Mouse (Mus musculus) lung, embryonic 16.5 days (tissue): ENCODE data around the gene Ptprs. TPM values are rescaled to one million over a fixed set of nuclear protein-coding genes. Genes with fewer than 3 reads are reported as not detected.

Experiments used
- ATAC-seq: fragments of 200-750 bp; cut with Nextera tagmentation; 2 replicates; pipeline ENCODE4 v1.8.0; 2017; ENCODE audit warnings: low read depth, mild to moderate bottlenecking, moderate library complexity
- H3K27ac ChIP-seq: fragments of 300-500 bp; sonication (generic); 2 replicates; pipeline ENCODE4 v1.5.1; 2014; ENCODE audit warnings: mild to moderate bottlenecking, control low read depth, low read length
- H3K27me3 ChIP-seq: fragments of 300-500 bp; sonication (generic); 2 replicates; pipeline ENCODE4 v1.6.1; 2014; ENCODE audit warnings: low read depth, low read length, mixed read lengths; ENCODE audit not compliant: control insufficient read depth, insufficient read depth
- H3K36me3 ChIP-seq: fragments of 300-500 bp; sonication (generic); 2 replicates; pipeline ENCODE4 v1.6.1; 2014; ENCODE audit warnings: low read length; ENCODE audit not compliant: control insufficient read depth, insufficient read depth
- H3K4me1 ChIP-seq: fragments of 300-500 bp; sonication (generic); replicated peaks from 2 replicates; pipeline ENCODE4 v1.6.1; 2014; ENCODE audit warnings: low read length, mixed read lengths; ENCODE audit not compliant: control insufficient read depth, insufficient read depth
- H3K4me2 ChIP-seq: fragments of 300-500 bp; sonication (generic); 2 replicates; pipeline ENCODE4 v1.6.1; 2014; ENCODE audit warnings: low read depth, low read length, control low read depth
- H3K4me3 ChIP-seq: fragments of 300-500 bp; sonication (generic); 2 replicates; pipeline ENCODE4 v1.5.1; 2014; ENCODE audit warnings: mild to moderate bottlenecking, low read length, control low read depth
- H3K9ac ChIP-seq: fragments of 300-500 bp; sonication (generic); 2 replicates; pipeline ENCODE4 v1.6.1; 2014; ENCODE audit warnings: low read length, control low read depth
- H3K9me3 ChIP-seq: fragments of 300-500 bp; sonication (generic); 2 replicates; pipeline ENCODE4 v1.6.1; 2016; ENCODE audit warnings: low read length; ENCODE audit not compliant: control insufficient read depth
- WGBS: fragments of 180-500 bp; shearing (Covaris S2); extraction: QIAGEN DNeasy Blood & Tissue Kit; methylation state at CpG from one replicate; pipeline ENCODE4 v1.1.7; 2014; 5-methylcytosine and 5-hydroxymethylcytosine counted together
- polyA plus RNA-seq: library from polyadenylated mRNA; unstranded; fragments of >200 nt; fragmentation: Nextera tagmentation; extraction: Ambion mirVana; gene quantifications from 2 replicates; pipeline ENCODE4 v1.2.1, GENCODE M21; 2015

The Ptprs gene
- 59.1 and 59.9 TPM in 2 replicates for polyA plus RNA-seq

DNA sequence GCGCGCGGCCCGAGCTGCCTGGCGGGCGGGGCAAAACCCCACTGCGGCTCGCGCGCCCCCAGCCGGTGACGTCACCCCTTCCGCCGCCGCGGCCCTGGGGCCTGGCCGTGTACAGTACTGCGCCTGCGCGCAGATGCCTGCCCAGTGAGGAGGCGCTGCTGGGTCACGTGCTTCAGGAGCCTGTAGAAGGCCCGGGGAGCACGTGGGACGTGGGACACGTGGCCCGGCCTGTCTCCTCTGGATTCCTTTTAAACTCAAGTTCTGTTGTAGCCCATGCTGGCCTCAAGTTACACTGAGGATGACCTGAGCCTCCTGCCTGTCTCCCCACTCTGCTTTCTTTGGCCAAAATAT lies at the start of gene Ptprs:
Ptprs (minus strand) TSS at position 82 of the 351 bp plus-strand sequence.
- peaks cover 32% of the 10 kb centered on the region for H3K27me3 ChIP-seq
- peak; percentile 84 for ATAC-seq
- WGBS: under 1% methylated on average over 27 of the region's 27 CpGs
- peaks cover 44% of the 10 kb centered on the region for H3K4me1 ChIP-seq
- H3K36me3 ChIP-seq: no peaks in the 10 kb centered on the region
- H3K27ac ChIP-seq: peak within 1 kb of the TSS; percentile 26
- peaks cover 3% of the 10 kb centered on the region; the same call in 1 of the 2 replicates for H3K9me3 ChIP-seq
- peak within 1 kb of the TSS; percentile 77 for H3K4me3 ChIP-seq
- H3K9ac ChIP-seq: peak within 1 kb of the TSS; percentile 75
- peak within 1 kb of the TSS; percentile 99 for H3K4me2 ChIP-seq

DNA sequence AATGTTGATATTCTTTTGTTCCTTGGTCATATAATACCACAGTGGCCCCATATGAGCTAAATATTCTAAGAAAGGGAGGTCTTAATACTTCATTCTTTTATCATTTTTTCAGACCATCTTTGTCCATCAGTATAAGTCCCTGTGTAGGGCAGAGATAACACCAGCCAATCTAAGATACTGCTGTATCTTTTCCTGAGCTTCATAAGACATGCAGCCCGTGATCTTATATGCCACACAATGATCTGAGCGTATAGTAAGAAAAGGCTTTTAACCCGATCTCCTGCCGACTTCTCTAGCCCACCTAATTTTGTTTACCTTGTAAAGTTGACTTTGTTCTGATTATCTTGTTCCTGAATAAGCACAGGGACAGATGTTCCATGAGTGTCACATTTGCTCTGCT lies 48.7 kb upstream of the Ptprs start:
- no peaks in the 10 kb centered on the region for H3K36me3 ChIP-seq
- ATAC-seq: no peak
- H3K4me3 ChIP-seq: no peak overlapping the region
- no peak overlapping the region for H3K9ac ChIP-seq
- H3K9me3 ChIP-seq: no peaks in the 10 kb centered on the region
- 50% methylated on average over 4 of the region's 4 CpGs for WGBS
- no peak overlapping the region for H3K4me2 ChIP-seq
- H3K27ac ChIP-seq: no peak overlapping the region
- no peaks in the 10 kb centered on the region for H3K27me3 ChIP-seq
- no peaks in the 10 kb centered on the region for H3K4me1 ChIP-seq

DNA sequence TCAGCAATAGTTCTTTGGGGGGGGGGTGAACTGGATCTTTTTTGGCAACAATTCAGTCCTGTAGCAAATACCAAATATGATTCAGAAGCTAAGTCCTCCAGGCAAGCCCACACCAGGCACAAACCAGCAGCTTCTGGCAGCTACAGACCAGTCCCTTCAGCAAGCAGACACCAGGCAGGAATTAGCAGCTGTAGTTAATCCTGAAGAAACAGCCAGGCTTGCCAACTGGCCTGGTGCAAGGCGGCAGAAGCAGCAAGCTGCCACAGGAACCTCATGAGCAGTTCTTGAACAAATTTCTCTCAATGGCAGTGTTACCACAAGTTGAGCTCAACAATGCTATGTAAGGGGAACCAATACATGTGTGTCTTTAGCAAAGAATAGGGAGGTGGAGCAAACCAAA lies 46.5 kb upstream of the Ptprs start:
- no peaks in the 10 kb centered on the region for H3K9me3 ChIP-seq
- ATAC-seq: no peak
- WGBS: 48% methylated on average over 1 of the region's 1 CpGs

DNA sequence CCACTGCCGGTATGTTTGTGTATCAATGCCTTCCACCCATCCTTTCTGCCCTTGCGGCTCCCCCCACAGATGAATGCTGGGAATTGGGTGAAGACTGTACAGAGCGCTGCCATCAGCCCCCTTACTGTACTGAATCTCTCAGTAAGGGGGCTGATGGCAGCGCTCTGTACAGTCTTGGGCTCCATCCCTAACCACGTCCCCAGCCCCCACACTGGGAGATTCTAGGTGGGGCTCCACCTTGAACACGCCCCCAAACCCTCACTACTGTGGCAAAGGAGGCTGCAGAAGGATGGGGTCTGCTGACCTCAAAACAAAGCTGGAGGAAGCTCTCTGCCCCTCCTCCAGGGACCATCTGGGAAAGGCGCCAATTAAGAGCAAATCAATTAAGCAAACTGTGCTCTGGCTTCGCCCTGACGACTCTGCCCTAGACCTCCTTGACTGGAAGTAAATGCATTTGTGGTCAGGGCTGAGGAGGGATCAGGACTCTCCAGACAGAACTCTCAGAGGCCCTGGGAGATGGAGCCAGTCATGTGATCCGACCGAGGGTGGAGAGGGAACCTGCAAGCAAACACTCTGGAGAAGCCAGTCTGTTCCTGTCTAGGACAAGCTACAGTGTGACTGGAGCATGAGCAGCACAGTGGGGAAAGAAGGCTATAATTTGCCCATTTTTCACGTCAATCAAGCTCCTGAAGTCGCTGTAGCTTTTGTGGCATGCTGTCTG lies 39.6 kb upstream of the Ptprs start:
- Histone ChIP-seq H3K27ac (no peak overlapping the region), H3K4me2 (no peak overlapping the region), H3K4me3 (no peak overlapping the region), H3K36me3 (no peaks in the 10 kb centered on the region), H3K9ac (no peak overlapping the region), H3K4me1 (peaks cover 15% of the 10 kb centered on the region), H3K27me3 (peaks cover 21% of the 10 kb centered on the region), H3K9me3 (peaks cover 5% of the 10 kb centered on the region; the same call in 1 of the 2 replicates)
- WGBS: 8% methylated on average over 13 of the region's 13 CpGs
- ATAC-seq: peak; percentile 78

More for the DNA sequence above, 46.5 kb upstream of the Ptprs start:
- no peak overlapping the region for H3K4me2 ChIP-seq
- no peaks in the 10 kb centered on the region for H3K27me3 ChIP-seq
- no peak overlapping the region for H3K4me3 ChIP-seq
- H3K36me3 ChIP-seq: no peaks in the 10 kb centered on the region
- H3K4me1 ChIP-seq: no peaks in the 10 kb centered on the region
- no peak overlapping the region for H3K27ac ChIP-seq
- no peak overlapping the region for H3K9ac ChIP-seq

DNA sequence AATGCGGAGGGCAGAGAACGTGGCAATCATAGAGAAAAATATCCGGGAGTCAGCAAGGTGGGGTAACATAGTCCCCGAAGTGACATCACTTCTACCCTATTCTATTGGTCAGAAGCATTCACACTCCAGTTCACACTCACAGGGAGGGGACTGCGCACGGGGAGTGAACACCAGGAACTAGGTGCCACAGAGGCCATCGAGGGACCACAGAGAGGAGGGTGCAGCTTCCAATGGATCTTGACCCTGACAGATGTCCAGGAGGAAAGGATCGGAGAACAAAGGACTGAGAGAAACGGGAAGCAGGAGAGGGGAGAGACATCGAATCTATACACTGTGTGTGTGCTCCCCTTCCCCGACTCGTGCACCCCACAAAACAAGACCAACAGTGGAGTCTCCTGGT lies 38.6 kb upstream of the Ptprs start:
- Histone ChIP-seq H3K4me2 (no peak overlapping the region), H3K9me3 (peaks cover 5% of the 10 kb centered on the region; the same call in 1 of the 2 replicates), H3K27me3 (peaks cover 30% of the 10 kb centered on the region), H3K36me3 (no peaks in the 10 kb centered on the region), H3K9ac (no peak overlapping the region), H3K4me3 (no peak overlapping the region), H3K27ac (no peak overlapping the region), H3K4me1 (peaks cover 17% of the 10 kb centered on the region)
- ATAC-seq: no peak
- 45% methylated on average over 12 of the region's 12 CpGs for WGBS

DNA sequence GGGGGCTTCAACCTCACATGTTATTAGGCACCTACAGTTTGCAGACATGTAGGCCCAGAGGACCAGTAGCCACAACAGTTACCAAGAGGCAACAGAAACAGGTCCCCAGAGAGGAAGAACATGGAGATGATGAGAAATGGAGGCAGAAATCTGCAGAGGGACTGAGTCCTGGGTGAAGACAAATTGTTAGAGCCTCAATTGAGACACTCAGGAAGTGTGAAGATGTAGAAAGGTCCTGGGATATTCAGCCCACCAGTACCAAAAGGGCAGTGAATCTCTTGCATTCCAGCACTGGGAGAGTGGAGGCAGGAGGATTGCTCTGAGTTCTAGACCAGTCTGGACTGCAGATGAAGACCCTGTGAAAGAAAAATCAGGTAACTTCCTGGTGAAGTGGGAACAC lies 38.0 kb upstream of the Ptprs start:
- H3K27me3 ChIP-seq: peaks cover 36% of the 10 kb centered on the region

DNA sequence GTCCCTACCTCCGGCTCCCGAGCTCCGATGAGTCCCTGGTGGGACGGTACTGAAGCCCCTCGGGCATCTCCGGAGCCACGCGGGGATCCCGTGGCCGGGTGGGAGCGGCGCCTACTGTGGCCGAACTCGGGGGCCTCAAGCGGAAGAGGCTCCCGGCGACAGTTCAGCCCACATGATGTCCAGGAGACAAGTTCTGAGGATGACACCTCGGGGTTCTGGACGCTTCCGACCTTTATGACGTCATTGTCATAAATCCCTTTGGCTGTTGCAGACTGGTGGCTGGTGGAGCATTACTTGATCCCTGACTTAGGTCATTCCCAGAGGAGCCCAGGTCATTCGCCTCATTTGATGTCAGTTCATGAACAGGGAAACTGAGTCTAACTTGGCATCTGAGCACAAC lies 36.0 kb upstream of the Ptprs start, which contains the start of gene Znrf4:
Znrf4 (minus strand) TSS at position 122 of the 400 bp plus-strand sequence.
- Histone ChIP-seq H3K4me2 (peak within 1 kb of the TSS; percentile 48), H3K9ac (peak within 1 kb of the TSS; percentile 21; the same call in 1 of the 2 replicates), H3K27me3 (peaks cover 43% of the 10 kb centered on the region), H3K27ac (no peak within 1 kb of the TSS), H3K4me3 (peak within 1 kb of the TSS; percentile 34), H3K36me3 (no peaks in the 10 kb centered on the region), H3K4me1 (peaks cover 20% of the 10 kb centered on the region), H3K9me3 (peaks cover 5% of the 10 kb centered on the region; the same call in 1 of the 2 replicates)
- no peak for ATAC-seq
- WGBS: 57% methylated on average over 22 of the region's 22 CpGs

More for the DNA sequence above, 38.0 kb upstream of the Ptprs start:
- Histone ChIP-seq H3K36me3 (no peaks in the 10 kb centered on the region), H3K9ac (no peak overlapping the region), H3K4me1 (peaks cover 17% of the 10 kb centered on the region), H3K4me2 (no peak overlapping the region), H3K9me3 (peaks cover 5% of the 10 kb centered on the region; the same call in 1 of the 2 replicates), H3K4me3 (no peak overlapping the region), H3K27ac (no peak overlapping the region)
- ATAC-seq: no peak

DNA sequence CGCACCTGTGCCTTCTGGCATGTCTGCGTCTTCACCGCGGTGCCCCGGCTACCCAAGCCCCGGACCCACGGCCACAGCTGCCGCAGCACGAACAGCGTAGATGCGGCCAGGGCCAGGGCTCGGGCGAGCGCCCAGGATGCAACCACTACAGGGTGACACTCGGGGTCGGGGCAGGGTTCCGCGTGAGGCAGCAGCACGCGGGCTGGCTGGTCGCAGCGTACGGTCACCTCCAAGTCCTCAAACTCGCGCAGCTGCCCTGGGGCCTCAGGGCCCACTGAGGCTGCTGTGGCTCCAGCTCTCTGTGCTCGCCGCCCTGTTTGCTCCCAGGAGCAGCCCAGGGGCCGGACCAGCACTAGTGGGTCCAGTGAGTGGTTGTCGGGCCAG lies 35.4 kb upstream of the Ptprs start:
- 25% methylated on average over 23 of the region's 29 CpGs for WGBS
- Histone ChIP-seq H3K4me2 (peak overlapping the region; percentile 48), H3K27ac (no peak overlapping the region), H3K36me3 (no peaks in the 10 kb centered on the region), H3K4me3 (peak overlapping the region; percentile 34), H3K4me1 (peaks cover 20% of the 10 kb centered on the region), H3K27me3 (peaks cover 43% of the 10 kb centered on the region), H3K9ac (peak overlapping the region; percentile 21; the same call in 1 of the 2 replicates), H3K9me3 (peaks cover 5% of the 10 kb centered on the region; the same call in 1 of the 2 replicates)
- ATAC-seq: no peak

DNA sequence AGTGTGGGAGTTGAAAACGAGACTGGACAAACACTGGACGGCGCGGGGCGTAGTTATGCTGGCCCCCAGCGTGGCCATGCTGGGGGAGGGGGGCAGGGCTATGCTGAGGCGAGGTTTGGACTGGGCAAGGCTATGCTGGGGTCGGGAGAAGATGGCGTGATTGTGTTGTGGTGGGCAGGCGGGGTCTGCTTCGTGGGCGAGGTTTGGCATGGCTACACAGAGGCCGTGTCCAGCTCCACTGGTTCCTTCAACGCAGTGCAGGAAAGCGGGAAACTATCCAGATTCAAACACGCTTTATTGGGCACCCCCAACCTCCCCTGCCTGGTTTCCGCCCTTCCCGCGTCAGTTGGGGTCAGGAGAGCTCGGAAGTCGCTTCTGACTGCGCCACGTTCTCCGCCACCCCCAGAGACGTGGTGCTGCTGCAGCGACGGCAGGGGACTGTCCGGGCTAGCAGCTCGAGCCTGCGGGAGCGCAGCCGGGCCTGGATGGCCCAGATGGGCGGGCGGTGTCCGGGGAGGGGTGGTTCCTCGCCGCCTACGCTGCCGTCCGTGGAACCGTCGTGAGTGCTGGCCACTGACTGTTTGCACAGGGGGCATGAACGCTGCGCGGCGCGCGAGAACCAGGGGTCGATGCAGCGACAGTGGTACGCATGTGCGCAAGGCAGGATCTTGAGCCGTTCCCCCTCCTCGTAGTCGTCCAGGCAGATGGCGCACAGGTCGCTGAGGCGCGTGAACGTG lies 34.9 kb upstream of the Ptprs start:
- peaks cover 19% of the 10 kb centered on the region for H3K4me1 ChIP-seq
- peak overlapping the region; percentile 21; the same call in 1 of the 2 replicates for H3K9ac ChIP-seq
- H3K27me3 ChIP-seq: peaks cover 43% of the 10 kb centered on the region
- peaks cover 5% of the 10 kb centered on the region; the same call in 1 of the 2 replicates for H3K9me3 ChIP-seq
- no peak for ATAC-seq
- WGBS: 7% methylated on average over 60 of the region's 60 CpGs
- peak overlapping the region; percentile 48 for H3K4me2 ChIP-seq
- H3K4me3 ChIP-seq: peak overlapping the region; percentile 34
- H3K36me3 ChIP-seq: no peaks in the 10 kb centered on the region
- H3K27ac ChIP-seq: no peak overlapping the region
